Mouse (Mus musculus): ENCODE measurements around the gene 5330417C22Rik. TPM values are rescaled to one million over a fixed set of nuclear protein-coding genes. Genes with fewer than 3 reads are reported as not detected.

The 5330417C22Rik gene
- total and polyA plus RNA-seq, 2 experiments from 2014 or later: 11.5 to 17.5 TPM

DNA sequence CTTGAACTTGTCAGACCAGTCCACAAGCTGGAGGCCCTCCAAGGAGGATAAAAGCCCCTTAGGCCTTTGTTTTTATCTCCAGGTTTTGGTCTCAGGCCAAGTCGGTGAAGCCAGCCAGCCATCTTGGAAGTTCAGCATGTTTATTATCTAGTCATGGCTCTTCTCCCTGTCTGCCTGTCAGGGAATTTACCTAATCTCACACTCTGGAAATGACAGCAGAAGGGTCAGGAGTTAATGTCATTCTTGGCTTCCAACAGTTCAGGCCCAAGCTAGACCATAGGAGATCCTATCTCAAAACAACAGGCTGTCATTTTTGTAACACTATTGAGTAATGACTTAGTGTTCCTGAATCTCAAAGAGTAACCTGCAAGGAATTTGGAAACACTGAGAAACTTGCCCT, 82.2 kb downstream of the 5330417C22Rik start:
- no peak overlapping the region for H3K27ac ChIP-seq (ENCODE audit: low read depth, low read length)
- WGBS: 75% methylated on average over 1 of the region's 1 CpGs
- no peak overlapping the region for H3K4me3 ChIP-seq (ENCODE audit: low read depth, low read length)
- TF ChIP-seq CTCF (IDR thresholded peaks at IDR 0.05; ENCODE audit: low read depth): no peak
- no peak for ATAC-seq
- no peak overlapping the region for H3K9ac ChIP-seq
- no peak for DNase-seq
- H3K4me1 ChIP-seq (ENCODE audit: insufficient read depth): no peaks in the 10 kb centered on the region
- no peak overlapping the region for H3K4me2 ChIP-seq (ENCODE audit: low read depth)
- H3K9me3 ChIP-seq (ENCODE audit: low read length): no peaks in the 10 kb centered on the region
- H3K27me3 ChIP-seq (ENCODE audit: insufficient read depth, low read length): no peaks in the 10 kb centered on the region
- H3K36me3 ChIP-seq (ENCODE audit: insufficient read depth): peaks cover 3% of the 10 kb centered on the region; the same call in 1 of the 2 replicates

DNA sequence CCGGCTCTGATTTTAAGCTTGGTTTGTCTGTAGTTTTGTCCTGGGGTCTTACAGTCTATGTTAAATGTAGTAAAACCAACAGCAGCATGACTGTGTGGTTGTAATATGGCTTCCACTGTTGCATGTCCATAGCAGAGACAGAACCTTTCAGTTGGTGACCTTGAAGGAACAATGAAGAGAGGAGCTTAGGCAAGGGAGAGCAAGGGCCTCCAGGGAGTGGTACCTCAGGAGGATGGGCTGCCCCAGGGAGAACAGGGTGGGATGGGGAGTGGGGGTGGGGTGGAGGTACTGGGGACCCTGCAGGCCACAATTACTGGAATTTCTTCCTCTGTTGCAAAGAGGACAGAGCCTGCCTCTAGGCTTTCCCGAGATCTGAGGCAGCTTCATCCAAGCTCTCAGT, 84.4 kb downstream of the 5330417C22Rik start:
- 82% methylated on average over 2 of the region's 2 CpGs for WGBS
- H3K4me2 ChIP-seq (ENCODE audit: low read depth): no peak overlapping the region
- no peak overlapping the region for H3K27ac ChIP-seq (ENCODE audit: low read depth, low read length)
- H3K9ac ChIP-seq: no peak overlapping the region
- DNase-seq (no peak), ATAC-seq (no peak)
- H3K27me3 ChIP-seq (ENCODE audit: insufficient read depth, low read length): no peaks in the 10 kb centered on the region
- H3K4me3 ChIP-seq (ENCODE audit: low read depth, low read length): no peak overlapping the region
- no peaks in the 10 kb centered on the region for H3K36me3 ChIP-seq (ENCODE audit: insufficient read depth)
- no peaks in the 10 kb centered on the region for H3K4me1 ChIP-seq (ENCODE audit: insufficient read depth)
- TF ChIP-seq CTCF (IDR thresholded peaks at IDR 0.05; ENCODE audit: low read depth): no peak
- no peaks in the 10 kb centered on the region for H3K9me3 ChIP-seq (ENCODE audit: low read length)

DNA sequence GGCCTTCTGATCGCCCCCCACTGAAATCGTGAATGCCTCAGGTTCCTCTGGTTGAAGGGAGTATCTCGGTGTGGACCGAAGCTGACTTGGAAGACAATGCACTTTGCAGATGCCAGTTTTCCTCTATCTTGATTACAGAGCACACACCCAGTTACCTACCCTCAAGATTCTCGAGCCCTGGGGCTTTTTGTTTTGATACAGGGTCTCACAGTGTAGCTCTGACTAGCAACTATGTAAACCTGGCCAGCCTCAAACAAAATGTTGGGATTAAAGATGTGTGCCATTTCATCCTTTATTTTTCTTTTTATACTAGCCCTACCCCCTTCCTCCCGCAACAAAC, 91.0 kb downstream of the 5330417C22Rik start:
- DNase-seq (no peak), ATAC-seq (no peak)
- Histone ChIP-seq H3K4me3 (ENCODE audit: low read depth, low read length) (peak overlapping the region; percentile 73), H3K9me3 (ENCODE audit: low read length) (no peaks in the 10 kb centered on the region), H3K4me1 (ENCODE audit: insufficient read depth) (peaks cover 15% of the 10 kb centered on the region), H3K27me3 (ENCODE audit: insufficient read depth, low read length) (no peaks in the 10 kb centered on the region), H3K27ac (ENCODE audit: low read depth, low read length) (peak overlapping the region; percentile 94), H3K4me2 (ENCODE audit: low read depth) (peak overlapping the region; percentile 71), H3K36me3 (ENCODE audit: insufficient read depth) (peaks cover 3% of the 10 kb centered on the region; the same call in 1 of the 2 replicates), H3K9ac (peak overlapping the region; percentile 92)
- 14% methylated on average over 6 of the region's 6 CpGs for WGBS
- no peak; the same call in 1 of the 2 replicates for TF ChIP-seq CTCF (IDR thresholded peaks at IDR 0.05; ENCODE audit: low read depth)

DNA sequence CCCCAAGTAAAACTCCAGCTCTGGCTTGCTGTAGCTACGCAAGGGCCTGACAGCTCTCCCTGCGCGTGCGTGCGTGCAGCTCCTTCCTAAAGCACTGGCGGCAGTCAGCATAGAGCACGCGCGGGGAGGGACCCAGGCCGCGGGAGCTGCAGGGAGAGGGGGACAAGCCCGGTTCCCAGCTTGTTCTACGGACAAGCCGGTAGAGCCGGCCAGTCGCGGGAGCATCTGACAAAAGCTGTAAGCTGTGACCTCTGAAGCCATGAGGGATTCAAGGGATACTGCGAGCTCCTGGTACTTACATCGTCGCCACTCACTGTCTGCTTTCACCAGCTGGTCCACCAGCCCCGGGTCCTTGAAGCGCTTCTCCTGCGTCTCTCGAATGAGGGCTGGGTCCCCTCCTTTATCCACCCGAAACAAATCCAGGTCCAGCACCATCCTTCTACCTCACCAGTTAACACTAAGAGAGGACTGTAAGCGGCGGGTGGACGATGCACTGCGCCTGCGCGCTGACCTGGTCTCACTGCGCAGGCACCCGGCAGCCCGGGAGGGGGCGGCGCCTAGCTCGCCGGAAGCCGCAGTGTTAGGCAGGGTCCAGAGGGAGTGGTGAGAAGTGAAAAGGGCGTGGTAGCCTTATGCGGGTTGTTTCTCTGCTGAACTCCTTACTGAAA, 91.5 kb downstream of the 5330417C22Rik start, which contains the start of gene Sars:
Gene Sars (minus strand): TSS at position 512 of the 668 bp plus-strand sequence.
- TF ChIP-seq CTCF (IDR thresholded peaks at IDR 0.05; ENCODE audit: low read depth): peak; percentile 48
- Histone ChIP-seq H3K4me3 (ENCODE audit: low read depth, low read length) (peak within 1 kb of the TSS; percentile 73), H3K9ac (peak within 1 kb of the TSS; percentile 92), H3K4me2 (ENCODE audit: low read depth) (peak within 1 kb of the TSS; percentile 71), H3K4me1 (ENCODE audit: insufficient read depth) (peaks cover 15% of the 10 kb centered on the region), H3K27me3 (ENCODE audit: insufficient read depth, low read length) (no peaks in the 10 kb centered on the region), H3K27ac (ENCODE audit: low read depth, low read length) (peak within 1 kb of the TSS; percentile 94), H3K36me3 (ENCODE audit: insufficient read depth) (peaks cover 3% of the 10 kb centered on the region; the same call in 1 of the 2 replicates), H3K9me3 (ENCODE audit: low read length) (no peaks in the 10 kb centered on the region)
- ATAC-seq: peak; percentile 95
- WGBS: 1% methylated on average over 41 of the region's 41 CpGs
- peak; percentile 92 for DNase-seq

DNA sequence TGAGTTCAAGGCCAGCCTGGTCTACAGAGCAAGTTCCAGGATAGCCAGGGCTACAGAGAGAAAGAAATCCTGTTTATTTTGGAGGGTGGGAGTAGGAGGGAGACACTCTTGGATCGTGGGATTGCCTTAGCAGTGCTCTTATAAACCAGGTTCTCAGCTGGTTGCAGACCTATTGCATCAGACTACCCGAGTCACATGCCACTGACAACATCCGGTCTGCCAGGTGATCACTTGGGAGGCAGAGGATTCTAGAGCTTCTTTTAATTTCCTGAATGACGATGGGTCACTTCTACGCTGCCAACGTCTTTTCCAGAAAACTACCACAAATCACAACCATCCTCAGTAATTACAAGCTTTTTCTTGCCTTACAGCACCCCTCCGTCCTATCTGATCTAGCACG, 92.3 kb downstream of the 5330417C22Rik start:
- peaks cover 15% of the 10 kb centered on the region for H3K4me1 ChIP-seq (ENCODE audit: insufficient read depth)
- no peak for DNase-seq
- H3K4me2 ChIP-seq (ENCODE audit: low read depth): peak overlapping the region; percentile 71
- no peaks in the 10 kb centered on the region for H3K9me3 ChIP-seq (ENCODE audit: low read length)
- no peaks in the 10 kb centered on the region for H3K27me3 ChIP-seq (ENCODE audit: insufficient read depth, low read length)
- peak; percentile 57 for ATAC-seq
- WGBS: 23% methylated on average over 8 of the region's 8 CpGs
- peak overlapping the region; percentile 92 for H3K9ac ChIP-seq
- no peak for TF ChIP-seq CTCF (IDR thresholded peaks at IDR 0.05; ENCODE audit: low read depth)
- H3K4me3 ChIP-seq (ENCODE audit: low read depth, low read length): peak overlapping the region; percentile 73
- peaks cover 3% of the 10 kb centered on the region; the same call in 1 of the 2 replicates for H3K36me3 ChIP-seq (ENCODE audit: insufficient read depth)
- H3K27ac ChIP-seq (ENCODE audit: low read depth, low read length): peak overlapping the region; percentile 94

DNA sequence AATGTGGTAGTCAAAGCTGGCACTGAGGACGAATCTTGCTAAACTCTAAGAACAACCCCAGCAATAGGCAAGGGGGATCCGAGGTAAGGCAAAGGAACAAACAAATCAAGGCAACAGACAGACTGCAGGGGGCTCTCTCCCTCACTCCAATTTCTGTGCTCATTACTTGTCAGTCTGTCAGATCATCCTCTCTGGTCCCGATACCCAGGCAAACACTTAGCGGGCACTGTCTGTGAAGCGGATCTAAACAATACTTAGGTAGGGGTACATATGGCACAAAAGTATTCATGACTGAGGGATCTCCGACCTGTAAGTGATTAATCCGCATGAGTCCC, 100.0 kb downstream of the 5330417C22Rik start:
- no peak overlapping the region for H3K4me3 ChIP-seq (ENCODE audit: low read depth, low read length)
- H3K9me3 ChIP-seq (ENCODE audit: low read length): no peaks in the 10 kb centered on the region
- no peak overlapping the region for H3K4me2 ChIP-seq (ENCODE audit: low read depth)
- DNase-seq: no peak
- 61% methylated on average over 7 of the region's 7 CpGs for whole genome bisulfite sequencing
- H3K9ac ChIP-seq: no peak overlapping the region
- no peaks in the 10 kb centered on the region for H3K27me3 ChIP-seq (ENCODE audit: insufficient read depth, low read length)
- no peak for ATAC-seq
- peaks cover 42% of the 10 kb centered on the region for H3K36me3 ChIP-seq (ENCODE audit: insufficient read depth)
- H3K4me1 ChIP-seq (ENCODE audit: insufficient read depth): peaks cover 8% of the 10 kb centered on the region; the same call in 1 of the 2 replicates
- peak; percentile 40 for TF ChIP-seq CTCF (IDR thresholded peaks at IDR 0.05; ENCODE audit: low read depth)
- no peak overlapping the region for H3K27ac ChIP-seq (ENCODE audit: low read depth, low read length)

DNA sequence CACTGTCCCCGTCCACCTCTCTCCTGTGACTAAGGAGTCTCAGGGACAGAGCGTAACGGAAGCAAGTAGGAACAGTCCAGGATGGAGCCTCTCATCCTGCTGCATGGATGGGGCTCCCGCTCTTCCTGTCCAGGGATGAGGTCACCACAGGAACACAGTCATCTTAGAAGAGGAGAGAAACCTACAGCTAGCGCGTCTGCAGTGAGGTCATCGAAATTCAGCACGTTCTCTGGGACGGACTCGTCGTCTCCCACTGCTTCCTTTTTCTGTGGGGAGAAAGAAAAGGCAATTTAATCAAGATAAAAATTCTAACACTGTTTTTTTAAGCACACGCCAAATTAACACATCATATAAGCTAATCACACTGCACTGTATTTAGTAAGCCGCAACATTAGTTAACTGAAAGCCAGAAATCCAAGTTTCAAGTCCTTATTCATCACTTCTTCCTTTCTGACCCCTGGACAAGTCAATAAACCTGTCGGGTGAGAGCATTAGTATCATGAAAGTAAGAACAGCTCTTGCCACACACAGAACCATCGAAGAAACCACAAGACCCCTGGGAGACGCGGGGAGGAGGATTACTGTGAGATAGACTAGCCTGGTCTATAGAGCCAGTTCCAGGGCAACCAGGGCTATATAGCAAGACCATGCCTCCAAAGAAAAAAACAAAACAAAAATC, 100.5 kb downstream of the 5330417C22Rik start:
- Histone ChIP-seq H3K27ac (ENCODE audit: low read depth, low read length) (no peak overlapping the region), H3K36me3 (ENCODE audit: insufficient read depth) (peaks cover 45% of the 10 kb centered on the region), H3K27me3 (ENCODE audit: insufficient read depth, low read length) (no peaks in the 10 kb centered on the region), H3K4me1 (ENCODE audit: insufficient read depth) (peaks cover 8% of the 10 kb centered on the region; the same call in 1 of the 2 replicates), H3K9ac (no peak overlapping the region), H3K4me2 (ENCODE audit: low read depth) (no peak overlapping the region), H3K4me3 (ENCODE audit: low read depth, low read length) (no peak overlapping the region), H3K9me3 (ENCODE audit: low read length) (no peaks in the 10 kb centered on the region)
- TF ChIP-seq CTCF (IDR thresholded peaks at IDR 0.05; ENCODE audit: low read depth): no peak
- 79% methylated on average over 17 of the region's 17 CpGs for WGBS
- no peak for ATAC-seq
- no peak for DNase-seq
